Mouse (Mus musculus): ENCODE data around the gene Gm13941. TPM values are rescaled to one million over a fixed set of nuclear protein-coding genes. Genes with fewer than 3 reads are reported as not detected.

Gene Gm13941
- total RNA-seq (2021), result not detected
- long read RNA-seq, experiment 1, result 0 reads
- long read RNA-seq, experiment 2, result 0 reads

- Histone ChIP-seq H3K27ac (no peak within 1 kb of the TSS), H3K4me3 (no peak within 1 kb of the TSS)
- DNase-seq, result no peak
- intact Hi-C loops (cut with DNase I), result no loop called here
- no peak for TF ChIP-seq CTCF (IDR thresholded peaks at IDR 0.05)
Observed at GRCm38 (mm10) chr2:111105882-111106281, at the start of gene Gm13941. Gm13941 (minus strand) TSS chr2:111105982.

- Histone ChIP-seq H3K4me3 (no peak within 1 kb of the TSS), H3K27ac (no peak within 1 kb of the TSS)
- no peak for TF ChIP-seq CTCF (IDR thresholded peaks at IDR 0.05)
- intact Hi-C loops (cut with DNase I), result no loop called here
- DNase-seq, result no peak
Observed at GRCm38 (mm10) chr2:111152836-111153235, 47.1 kb upstream of the Gm13941 start, which contains the start of gene Gm15130. Gm15130 (minus strand) TSS chr2:111152936.

GRCm38 (mm10) chr2:111135739-111136138 is 30.0 kb upstream of the Gm13941 start:
- no peak for TF ChIP-seq CTCF (IDR thresholded peaks at IDR 0.05)
- DNase-seq, result no peak
- intact Hi-C loops (cut with DNase I), result no loop called here
- H3K27ac ChIP-seq, result no peak overlapping the region
- H3K4me3 ChIP-seq, result no peak overlapping the region

GRCm38 (mm10) chr2:111058586-111059261 is 47.1 kb downstream of the Gm13941 start:
- intact Hi-C loops (cut with DNase I), result loop anchor here (10.0 kb wide), 1 partner anchor 394 kb away; no protein-coding TSS in a partner anchor
- Histone ChIP-seq H3K4me3 (no peak overlapping the region), H3K27ac (no peak overlapping the region)
- peak; percentile 83 for TF ChIP-seq CTCF (IDR thresholded peaks at IDR 0.05)
- no peak for DNase-seq

Other genes with a start within 250 kb of the Gm13941 start
- under 1 TPM in 1 of 2 experiments, not detected in 1; 0.22 TPM for gene Ano3, start 155.1 kb downstream of the Gm13941 start, total RNA-seq (2021)
- not detected for gene Gm15130, start 47.0 kb upstream of the Gm13941 start, total RNA-seq (2021)
- not detected for gene 4930430A15Rik, start 123.6 kb upstream of the Gm13941 start, total RNA-seq (2021)
- not detected for gene Olfr1275, start 129.3 kb upstream of the Gm13941 start, total RNA-seq (2021)
- not detected for gene Olfr1276, start 148.5 kb upstream of the Gm13941 start, total RNA-seq (2021)
- not detected for gene Olfr1277, start 168.1 kb upstream of the Gm13941 start, total RNA-seq (2021)
- not detected for gene Olfr1278, start 184.2 kb upstream of the Gm13941 start, total RNA-seq (2021)
- not detected for gene Olfr1279, start 194.7 kb upstream of the Gm13941 start, total RNA-seq (2021)
- not detected for gene Olfr1280, start 208.0 kb upstream of the Gm13941 start, total RNA-seq (2021)
- not detected for gene Olfr1281, start 220.5 kb upstream of the Gm13941 start, total RNA-seq (2021)
- gene Olfr1282, start 230.1 kb upstream of the Gm13941 start, total RNA-seq (2021), result not detected

Data from gastrocnemius, adult 2 months (tissue).